In genomic region chr10:117743917-117744316, GRCm38 (mm10) we compare ENCODE assay signal across 13 mouse cellular contexts. TPM values are rescaled to one million over a fixed set of nuclear protein-coding genes. Genes with fewer than 3 reads are reported as not detected.
DNase-seq lines count a peak whose midpoint lies in the region; ATAC-seq lines count a peak whose summit lies in the region.
"Had no signal": no experiment of that assay in that cellular context is flagged by ENCODE, and none has a peak within 500 bp of the region (broad histone marks: within the 10 kb centered on the region; RNA-seq: fewer than 3 reads in every experiment).

No protein-coding gene starts in this region.

- H3K36me3 ChIP-seq in kidney, embryonic 16.5 days (ENCODE audit: insufficient read depth, low read length): peaks cover 26% of the 10 kb centered on the region
- peaks cover 27% of the 10 kb centered on the region for H3K36me3 ChIP-seq in embryonic facial prominence, embryonic 14.5 days (ENCODE audit: control insufficient read depth, insufficient read depth, low read length)
- H3K36me3 ChIP-seq in hindbrain, embryonic 16.5 days (ENCODE audit: control insufficient read depth, insufficient read depth, low read length): peaks cover 6% of the 10 kb centered on the region; the same call in 1 of the 2 replicates
- H3K36me3 ChIP-seq in midbrain, embryonic 16.5 days (ENCODE audit: control insufficient read depth, insufficient read depth, low read length): peaks cover 7% of the 10 kb centered on the region; the same call in 1 of the 2 replicates
- peaks cover 29% of the 10 kb centered on the region for H3K36me3 ChIP-seq in heart, embryonic 10.5 days

- H3K27ac ChIP-seq in kidney, embryonic 16.5 days (ENCODE audit: low read length): no peak overlapping the region
- H3K27ac ChIP-seq in embryonic facial prominence, embryonic 14.5 days (replicated peaks; ENCODE audit: low read depth, low read length): peak overlapping the region; percentile 52
- H3K27ac ChIP-seq in hindbrain, embryonic 16.5 days (ENCODE audit: low read depth, low read length): no peak overlapping the region
- H3K27ac ChIP-seq in midbrain, embryonic 16.5 days (ENCODE audit: low read length): no peak overlapping the region
- no peak overlapping the region for H3K27ac ChIP-seq in heart, embryonic 10.5 days
- H3K27ac ChIP-seq: liver, embryonic 14.5 days had no signal

- H3K4me3 ChIP-seq in kidney, embryonic 16.5 days (ENCODE audit: low read length): no peak overlapping the region
- peak overlapping the region; percentile 50 for H3K4me3 ChIP-seq in embryonic facial prominence, embryonic 14.5 days (ENCODE audit: low read depth, low read length)
- H3K4me3 ChIP-seq in hindbrain, embryonic 16.5 days (ENCODE audit: low read length): no peak overlapping the region
- H3K4me3 ChIP-seq in midbrain, embryonic 16.5 days (ENCODE audit: low read depth, low read length): no peak overlapping the region
- no peak overlapping the region for H3K4me3 ChIP-seq in heart, embryonic 10.5 days

- WGBS in kidney, embryonic 16.5 days: 86% methylated on average over 4 of the region's 4 CpGs
- 77% methylated on average over 4 of the region's 4 CpGs for WGBS in embryonic facial prominence, embryonic 14.5 days
- 91% methylated on average over 4 of the region's 4 CpGs for WGBS in hindbrain, embryonic 16.5 days
- WGBS in midbrain, embryonic 16.5 days: 86% methylated on average over 4 of the region's 4 CpGs
- 72% methylated on average over 4 of the region's 4 CpGs for WGBS in heart, embryonic 10.5 days

- H3K4me1 ChIP-seq in kidney, embryonic 16.5 days (ENCODE audit: insufficient read depth, low read length): peaks cover 10% of the 10 kb centered on the region
- peaks cover 9% of the 10 kb centered on the region for H3K4me1 ChIP-seq in embryonic facial prominence, embryonic 14.5 days (ENCODE audit: control insufficient read depth, insufficient read depth, low read length)
- H3K4me1 ChIP-seq in hindbrain, embryonic 16.5 days (ENCODE audit: control insufficient read depth, insufficient read depth, low read depth, low read length): peaks cover 12% of the 10 kb centered on the region
- peaks cover 20% of the 10 kb centered on the region for H3K4me1 ChIP-seq in midbrain, embryonic 16.5 days (ENCODE audit: control insufficient read depth, insufficient read depth, low read length)
- H3K4me1 ChIP-seq in heart, embryonic 10.5 days: peaks cover 10% of the 10 kb centered on the region

- H3K9me3 ChIP-seq in kidney, embryonic 16.5 days (ENCODE audit: low read length): no peaks in the 10 kb centered on the region
- no peaks in the 10 kb centered on the region for H3K9me3 ChIP-seq in embryonic facial prominence, embryonic 14.5 days (ENCODE audit: control insufficient read depth, low read length)
- H3K9me3 ChIP-seq in hindbrain, embryonic 16.5 days (ENCODE audit: control insufficient read depth, low read length): no peaks in the 10 kb centered on the region
- H3K9me3 ChIP-seq in midbrain, embryonic 16.5 days (replicated peaks; ENCODE audit: control insufficient read depth, low read length, poor library complexity, severe bottlenecking): no peaks in the 10 kb centered on the region
- H3K9me3 ChIP-seq in heart, embryonic 10.5 days: no peaks in the 10 kb centered on the region

- ATAC-seq in kidney, embryonic 16.5 days (ENCODE audit: low FRiP score, low TSS enrichment): no peak
- ATAC-seq in embryonic facial prominence, embryonic 14.5 days (ENCODE audit: low read depth): no peak
- ATAC-seq in hindbrain, embryonic 16.5 days: no peak
- ATAC-seq in midbrain, embryonic 16.5 days: no peak

- H3K27me3 ChIP-seq in kidney, embryonic 16.5 days (ENCODE audit: insufficient read depth, low read length): no peaks in the 10 kb centered on the region
- H3K27me3 ChIP-seq in embryonic facial prominence, embryonic 14.5 days (replicated peaks; ENCODE audit: control insufficient read depth, insufficient read depth, low read length): no peaks in the 10 kb centered on the region
- no peaks in the 10 kb centered on the region for H3K27me3 ChIP-seq in hindbrain, embryonic 16.5 days (replicated peaks; ENCODE audit: control insufficient read depth, insufficient read depth, low read length)
- no peaks in the 10 kb centered on the region for H3K27me3 ChIP-seq in midbrain, embryonic 16.5 days (ENCODE audit: control insufficient read depth, insufficient read depth, low read depth, low read length)
- no peaks in the 10 kb centered on the region for H3K27me3 ChIP-seq in heart, embryonic 10.5 days (ENCODE audit: insufficient read depth, poor library complexity, severe bottlenecking)

- H3K4me2 ChIP-seq in kidney, embryonic 16.5 days (replicated peaks; ENCODE audit: low read depth, low read length): no peak overlapping the region
- H3K4me2 ChIP-seq in embryonic facial prominence, embryonic 14.5 days (ENCODE audit: low read depth, low read length): peak overlapping the region; percentile 78
- peak overlapping the region; percentile 49 for H3K4me2 ChIP-seq in hindbrain, embryonic 16.5 days (ENCODE audit: low read length)
- H3K4me2 ChIP-seq in midbrain, embryonic 16.5 days (ENCODE audit: low read length): peak overlapping the region; percentile 18; the same call in 1 of the 2 replicates

- H3K9ac ChIP-seq in kidney, embryonic 16.5 days (replicated peaks; ENCODE audit: low read length): 0 out of 2 replicates have a peak overlapping the region, but pooled peaks have one; percentile 22
- peak overlapping the region; percentile 30; the same call in 1 of the 2 replicates for H3K9ac ChIP-seq in embryonic facial prominence, embryonic 14.5 days (ENCODE audit: low read depth, low read length)
- no peak overlapping the region for H3K9ac ChIP-seq in hindbrain, embryonic 16.5 days (ENCODE audit: low read depth, low read length)
- H3K9ac ChIP-seq in midbrain, embryonic 16.5 days (ENCODE audit: low read depth, low read length): no peak overlapping the region
- H3K9ac ChIP-seq: liver, embryonic 14.5 days had no signal

- DNase-seq in kidney, postnatal 4 days: no peak
- peak; percentile 21 for DNase-seq in embryonic facial prominence, embryonic 14.5 days (ENCODE audit: low spot score)
- DNase-seq in frontal cortex, postnatal 36 days (ENCODE audit: low spot score in 2 of 2): no peak
- DNase-seq in right cerebral cortex, postnatal 4 days: no peak
- DNase-seq in heart, embryonic 10.5 days (ENCODE audit: low spot score): no peak
- DNase-seq: adrenal gland, postnatal 25 days; cerebellum, adult 11-12 months; kidney, adult 9 months; layer of hippocampus, adult 9-11 months had no signal

RNA-seq across cellular contexts. Expression of gene Slc35e3, which starts 2.2 kb away (rescaled TPM):
- 15.2 and 17.3 TPM in 2 replicates for polyA plus RNA-seq in kidney, embryonic 16.5 days (2015; fragmentation: Nextera tagmentation; extraction: Ambion mirVana)
- polyA plus RNA-seq in embryonic facial prominence, embryonic 14.5 days (2014; fragmentation: Nextera tagmentation; extraction: Ambion mirVana): 15.5 and 19.4 TPM in 2 replicates
- polyA plus RNA-seq in hindbrain, embryonic 16.5 days (2015; fragmentation: Nextera tagmentation; extraction: Ambion mirVana): 27.7 and 31.5 TPM in 2 replicates
- 34.4 and 34.8 TPM in 2 replicates for polyA plus RNA-seq in midbrain, embryonic 16.5 days (2015; fragmentation: Nextera tagmentation; extraction: Ambion mirVana)
- 10.5 and 14.9 TPM in 2 replicates for polyA plus RNA-seq in heart, embryonic 10.5 days (2016; fragmentation: Nextera tagmentation; extraction: Ambion mirVana)

RNA-seq across cellular contexts. Expression of gene Mdm2, which starts 33.4 kb away (rescaled TPM):
- 46.0 and 50.1 TPM in 2 replicates for polyA plus RNA-seq in kidney, embryonic 16.5 days (2015; fragmentation: Nextera tagmentation; extraction: Ambion mirVana)
- 33.8 and 34.1 TPM in 2 replicates for polyA plus RNA-seq in embryonic facial prominence, embryonic 14.5 days (2014; fragmentation: Nextera tagmentation; extraction: Ambion mirVana)
- 40.0 and 50.1 TPM in 2 replicates for polyA plus RNA-seq in hindbrain, embryonic 16.5 days (2015; fragmentation: Nextera tagmentation; extraction: Ambion mirVana)
- 53.1 and 55.7 TPM in 2 replicates for polyA plus RNA-seq in midbrain, embryonic 16.5 days (2015; fragmentation: Nextera tagmentation; extraction: Ambion mirVana)
- 56.4 and 59.3 TPM in 2 replicates for polyA plus RNA-seq in heart, embryonic 10.5 days (2016; fragmentation: Nextera tagmentation; extraction: Ambion mirVana)

RNA-seq across cellular contexts. Expression of gene Nup107, which starts 48.6 kb away (rescaled TPM):
- 64.8 and 69.0 TPM in 2 replicates for polyA plus RNA-seq in kidney, embryonic 16.5 days (2015; fragmentation: Nextera tagmentation; extraction: Ambion mirVana)
- polyA plus RNA-seq in embryonic facial prominence, embryonic 14.5 days (2014; fragmentation: Nextera tagmentation; extraction: Ambion mirVana): 50.6 and 59.6 TPM in 2 replicates
- 32.0 TPM in 2 replicates for polyA plus RNA-seq in hindbrain, embryonic 16.5 days (2015; fragmentation: Nextera tagmentation; extraction: Ambion mirVana)
- 29.4 and 34.9 TPM in 2 replicates for polyA plus RNA-seq in midbrain, embryonic 16.5 days (2015; fragmentation: Nextera tagmentation; extraction: Ambion mirVana)
- 75.0 and 84.0 TPM in 2 replicates for polyA plus RNA-seq in heart, embryonic 10.5 days (2016; fragmentation: Nextera tagmentation; extraction: Ambion mirVana)

Comparison
In these comparisons a context has a peak if more than half of its experiments do, and no peak if none do; other contexts are left out.
1. H3K9ac ChIP-seq: peak in kidney, embryonic 16.5 days (single experiment) and embryonic facial prominence, embryonic 14.5 days (single experiment); none in hindbrain, embryonic 16.5 days (single experiment) and midbrain, embryonic 16.5 days (single experiment).